Mouse (Mus musculus): ENCODE data around the gene Acsf3. TPM values are rescaled to one million over a fixed set of nuclear protein-coding genes. Genes with fewer than 3 reads are reported as not detected.

Acsf3 gene
- polyA plus RNA-seq (2015; fragmentation: Nextera tagmentation; extraction: Ambion mirVana): 17.8 and 19.3 TPM in 2 replicates

GRCm38 (mm10) chr8:122775285-122776155 is at the start of gene Acsf3:
Gene Acsf3, plus strand, starts transcription at chr8:122775486.
- H3K27ac ChIP-seq (ENCODE audit: low read depth, low read length): peak within 1 kb of the TSS; percentile 69
- peak within 1 kb of the TSS; percentile 97 for H3K4me2 ChIP-seq (ENCODE audit: low read length)
- H3K9ac ChIP-seq (ENCODE audit: low read depth, low read length): peak within 1 kb of the TSS; percentile 95
- 2% methylated on average over 50 of the region's 50 CpGs for WGBS
- no peaks in the 10 kb centered on the region for H3K27me3 ChIP-seq (replicated peaks; ENCODE audit: control insufficient read depth, insufficient read depth, low read length)
- peak within 1 kb of the TSS; percentile 84 for H3K4me3 ChIP-seq (ENCODE audit: low read length)
- H3K4me1 ChIP-seq (ENCODE audit: control insufficient read depth, insufficient read depth, low read depth, low read length): peaks cover 8% of the 10 kb centered on the region
- 0 out of 2 replicates have a peak, but pooled peaks cover 2% of the 10 kb centered on the region for H3K36me3 ChIP-seq (ENCODE audit: control insufficient read depth, insufficient read depth, low read length)
- peak; percentile 80 for ATAC-seq
- H3K9me3 ChIP-seq (ENCODE audit: control insufficient read depth, low read length): no peaks in the 10 kb centered on the region

- WGBS: 64% methylated on average over 2 of the region's 2 CpGs
These were observed 48.5 kb upstream of the Acsf3 start for GRCm38 (mm10) chr8:122726789-122727188.

GRCm38 (mm10) chr8:122727412-122727811 is 47.9 kb upstream of the Acsf3 start:
- no peak for ATAC-seq
- Histone ChIP-seq H3K4me3 (ENCODE audit: low read length) (no peak overlapping the region), H3K27ac (ENCODE audit: low read depth, low read length) (no peak overlapping the region), H3K4me2 (ENCODE audit: low read length) (no peak overlapping the region), H3K9me3 (ENCODE audit: control insufficient read depth, low read length) (no peaks in the 10 kb centered on the region), H3K36me3 (ENCODE audit: control insufficient read depth, insufficient read depth, low read length) (no peaks in the 10 kb centered on the region), H3K4me1 (ENCODE audit: control insufficient read depth, insufficient read depth, low read depth, low read length) (no peaks in the 10 kb centered on the region), H3K9ac (ENCODE audit: low read depth, low read length) (no peak overlapping the region), H3K27me3 (replicated peaks; ENCODE audit: control insufficient read depth, insufficient read depth, low read length) (no peaks in the 10 kb centered on the region)
- WGBS: 56% methylated on average over 5 of the region's 5 CpGs

More at GRCm38 (mm10) chr8:122726789-122727188, 48.5 kb upstream of the Acsf3 start:
- no peak overlapping the region for H3K9ac ChIP-seq (ENCODE audit: low read depth, low read length)
- H3K27ac ChIP-seq (ENCODE audit: low read depth, low read length): no peak overlapping the region
- no peaks in the 10 kb centered on the region for H3K4me1 ChIP-seq (ENCODE audit: control insufficient read depth, insufficient read depth, low read depth, low read length)
- no peak overlapping the region for H3K4me3 ChIP-seq (ENCODE audit: low read length)
- H3K27me3 ChIP-seq (replicated peaks; ENCODE audit: control insufficient read depth, insufficient read depth, low read length): no peaks in the 10 kb centered on the region
- H3K4me2 ChIP-seq (ENCODE audit: low read length): no peak overlapping the region
- no peaks in the 10 kb centered on the region for H3K9me3 ChIP-seq (ENCODE audit: control insufficient read depth, low read length)
- no peak for ATAC-seq
- no peaks in the 10 kb centered on the region for H3K36me3 ChIP-seq (ENCODE audit: control insufficient read depth, insufficient read depth, low read length)

DNA sequence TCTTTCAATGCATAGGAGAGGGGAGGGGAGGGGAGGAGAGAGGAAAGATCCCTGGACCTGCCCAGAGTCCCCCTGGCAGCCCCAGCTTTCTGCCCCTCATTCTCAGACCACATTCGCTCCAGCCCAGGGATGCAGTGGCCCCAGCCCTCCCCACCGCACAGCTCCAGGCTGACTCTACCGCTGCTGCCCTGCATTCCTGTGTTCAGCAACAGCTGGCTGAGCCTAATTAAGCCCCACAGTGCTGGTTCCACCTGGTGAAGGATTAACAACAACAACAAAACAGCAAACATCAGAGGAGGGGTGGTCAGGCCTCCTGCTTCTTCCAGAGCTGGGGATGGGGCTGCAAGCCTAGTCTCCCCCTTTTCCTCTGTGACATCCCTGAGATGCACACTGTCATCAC is 46.7 kb upstream of the Acsf3 start:
- WGBS: 26% methylated on average over 3 of the region's 3 CpGs
- no peak overlapping the region for H3K27ac ChIP-seq (ENCODE audit: low read depth, low read length)
- peak; percentile 29; the same call in 1 of the 2 replicates for ATAC-seq

DNA sequence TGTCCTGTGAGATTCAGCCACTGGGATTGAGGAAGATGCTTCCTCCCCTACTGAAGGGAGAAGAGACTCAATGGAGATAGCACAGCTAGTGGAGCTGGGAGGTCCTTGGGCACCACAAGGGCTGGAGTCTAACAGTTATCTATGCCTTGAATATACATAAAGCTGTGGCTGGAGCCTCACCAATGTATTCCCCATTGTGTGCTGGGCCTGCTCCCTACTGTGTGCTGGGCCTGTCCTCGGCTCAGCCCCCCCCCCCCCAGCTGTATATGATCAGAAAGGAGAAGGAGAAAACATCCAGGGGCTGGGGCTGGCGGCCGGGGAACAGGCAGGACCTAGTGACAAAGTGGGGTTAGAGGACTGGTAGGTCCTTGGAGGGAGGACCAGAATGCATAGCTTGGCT is 40.2 kb upstream of the Acsf3 start:
- Histone ChIP-seq H3K4me3 (ENCODE audit: low read length) (no peak overlapping the region), H3K9ac (ENCODE audit: low read depth, low read length) (no peak overlapping the region), H3K9me3 (ENCODE audit: control insufficient read depth, low read length) (no peaks in the 10 kb centered on the region), H3K36me3 (ENCODE audit: control insufficient read depth, insufficient read depth, low read length) (no peaks in the 10 kb centered on the region), H3K27me3 (replicated peaks; ENCODE audit: control insufficient read depth, insufficient read depth, low read length) (no peaks in the 10 kb centered on the region), H3K4me1 (ENCODE audit: control insufficient read depth, insufficient read depth, low read depth, low read length) (peaks cover 38% of the 10 kb centered on the region), H3K27ac (ENCODE audit: low read depth, low read length) (peak overlapping the region; percentile 59), H3K4me2 (ENCODE audit: low read length) (no peak overlapping the region)
- WGBS: 46% methylated on average over 3 of the region's 3 CpGs
- no peak for ATAC-seq

More for the DNA sequence above, 46.7 kb upstream of the Acsf3 start:
- no peak overlapping the region for H3K4me3 ChIP-seq (ENCODE audit: low read length)
- H3K36me3 ChIP-seq (ENCODE audit: control insufficient read depth, insufficient read depth, low read length): no peaks in the 10 kb centered on the region
- no peaks in the 10 kb centered on the region; the same call in 1 of the 2 replicates for H3K4me1 ChIP-seq (ENCODE audit: control insufficient read depth, insufficient read depth, low read depth, low read length)
- H3K27me3 ChIP-seq (replicated peaks; ENCODE audit: control insufficient read depth, insufficient read depth, low read length): no peaks in the 10 kb centered on the region
- no peaks in the 10 kb centered on the region for H3K9me3 ChIP-seq (ENCODE audit: control insufficient read depth, low read length)
- no peak overlapping the region for H3K4me2 ChIP-seq (ENCODE audit: low read length)
- no peak overlapping the region for H3K9ac ChIP-seq (ENCODE audit: low read depth, low read length)

DNA sequence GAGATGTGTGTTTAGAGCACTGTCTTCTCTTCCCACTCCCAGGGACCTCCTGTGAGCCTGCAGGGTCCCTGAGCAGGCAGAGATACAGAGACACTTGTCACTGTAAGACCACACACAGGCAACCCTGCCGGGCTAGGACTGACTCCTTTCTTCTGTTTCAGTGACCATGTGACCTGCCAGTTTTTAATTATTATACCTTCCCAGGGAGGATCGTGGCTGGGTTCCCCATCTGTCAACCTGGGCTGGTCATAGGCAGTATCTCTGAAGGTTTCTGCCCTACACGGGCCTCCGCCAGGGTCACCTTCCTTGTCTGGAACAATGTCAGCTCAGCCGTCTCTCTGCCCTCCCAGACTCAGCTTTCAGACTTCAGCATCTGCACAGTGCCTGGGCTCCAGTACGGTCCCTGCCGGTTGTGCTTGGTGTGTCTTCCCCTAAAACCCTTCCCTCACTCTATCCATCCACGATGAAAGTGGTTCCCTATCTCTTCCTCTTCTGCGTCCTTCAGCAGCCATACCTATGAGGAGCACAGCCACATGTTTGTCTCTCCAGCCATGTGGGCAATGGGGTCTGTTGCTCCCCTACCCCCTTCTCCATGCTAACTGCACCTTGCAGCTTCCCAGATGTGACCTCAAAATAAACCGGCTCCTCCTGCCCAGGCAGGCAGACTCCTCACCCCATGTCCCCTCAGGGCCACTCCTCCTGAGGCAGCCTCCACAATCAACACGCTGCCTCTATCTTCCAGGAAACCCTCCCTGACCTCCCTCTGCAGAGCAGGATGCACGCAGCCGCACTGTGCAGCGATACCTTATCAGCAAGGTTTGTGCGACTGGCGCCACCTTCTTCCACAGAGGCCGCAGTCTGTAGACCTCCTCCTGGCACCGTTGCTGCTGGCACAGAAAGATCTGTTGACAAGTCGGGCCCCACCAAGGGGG is 39.5 kb upstream of the Acsf3 start:
- Histone ChIP-seq H3K27ac (ENCODE audit: low read depth, low read length) (peak overlapping the region; percentile 59), H3K36me3 (ENCODE audit: control insufficient read depth, insufficient read depth, low read length) (no peaks in the 10 kb centered on the region), H3K4me2 (ENCODE audit: low read length) (no peak overlapping the region), H3K27me3 (replicated peaks; ENCODE audit: control insufficient read depth, insufficient read depth, low read length) (no peaks in the 10 kb centered on the region), H3K9ac (ENCODE audit: low read depth, low read length) (no peak overlapping the region), H3K9me3 (ENCODE audit: control insufficient read depth, low read length) (no peaks in the 10 kb centered on the region), H3K4me1 (ENCODE audit: control insufficient read depth, insufficient read depth, low read depth, low read length) (peaks cover 40% of the 10 kb centered on the region), H3K4me3 (ENCODE audit: low read length) (no peak overlapping the region)
- WGBS: 40% methylated on average over 19 of the region's 19 CpGs
- no peak for ATAC-seq

DNA sequence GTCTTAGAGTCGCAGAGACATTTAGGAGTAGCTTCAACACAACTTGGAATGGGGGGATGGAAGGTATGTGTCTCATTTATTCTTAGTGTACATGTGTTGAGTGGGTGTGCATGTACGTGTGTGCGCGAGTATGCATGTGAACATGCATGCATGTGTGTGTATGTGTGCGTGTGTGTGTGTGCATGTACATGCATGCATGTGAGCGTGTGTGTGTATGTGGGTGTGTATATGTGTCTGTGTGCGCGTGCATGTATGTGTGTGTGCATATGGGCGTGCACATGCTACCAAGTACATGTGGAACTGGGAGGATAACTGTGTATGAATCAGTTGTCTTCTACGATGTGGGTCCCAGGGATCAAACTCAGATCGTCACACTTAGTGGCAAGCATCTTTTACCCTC is 38.7 kb upstream of the Acsf3 start:
- no peak for ATAC-seq
- WGBS: 89% methylated on average over 11 of the region's 11 CpGs

DNA sequence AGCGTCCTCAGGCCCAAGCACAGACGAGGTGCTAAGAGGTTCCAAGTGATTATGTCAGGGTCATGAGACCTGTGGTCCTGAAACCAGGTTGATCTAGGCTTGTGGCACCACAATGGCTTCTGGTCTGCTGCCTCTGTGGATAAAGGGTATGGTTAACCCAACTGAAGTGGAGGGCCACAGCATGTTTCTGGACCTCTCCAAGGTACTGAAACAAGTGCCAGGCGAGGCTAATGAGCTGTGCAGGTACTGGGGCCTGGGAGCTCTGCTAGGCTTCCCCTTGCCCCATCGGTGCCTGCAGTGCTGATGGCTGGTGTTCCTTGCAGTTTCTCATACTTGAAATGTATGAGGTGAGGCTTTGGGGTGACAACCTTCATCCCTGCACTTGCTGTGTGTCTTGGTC is 38.2 kb upstream of the Acsf3 start:
- 60% methylated on average over 4 of the region's 4 CpGs for WGBS
- Histone ChIP-seq H3K27me3 (replicated peaks; ENCODE audit: control insufficient read depth, insufficient read depth, low read length) (no peaks in the 10 kb centered on the region), H3K9ac (ENCODE audit: low read depth, low read length) (no peak overlapping the region), H3K36me3 (ENCODE audit: control insufficient read depth, insufficient read depth, low read length) (no peaks in the 10 kb centered on the region), H3K9me3 (ENCODE audit: control insufficient read depth, low read length) (no peaks in the 10 kb centered on the region), H3K4me3 (ENCODE audit: low read length) (no peak overlapping the region), H3K4me2 (ENCODE audit: low read length) (no peak overlapping the region), H3K4me1 (ENCODE audit: control insufficient read depth, insufficient read depth, low read depth, low read length) (peaks cover 45% of the 10 kb centered on the region), H3K27ac (ENCODE audit: low read depth, low read length) (peak overlapping the region; percentile 40)
- no peak for ATAC-seq

More for the DNA sequence above, 38.7 kb upstream of the Acsf3 start:
- Histone ChIP-seq H3K4me1 (ENCODE audit: control insufficient read depth, insufficient read depth, low read depth, low read length) (peaks cover 41% of the 10 kb centered on the region), H3K4me2 (ENCODE audit: low read length) (no peak overlapping the region), H3K9me3 (ENCODE audit: control insufficient read depth, low read length) (no peaks in the 10 kb centered on the region), H3K27ac (ENCODE audit: low read depth, low read length) (no peak overlapping the region), H3K36me3 (ENCODE audit: control insufficient read depth, insufficient read depth, low read length) (no peaks in the 10 kb centered on the region), H3K4me3 (ENCODE audit: low read length) (no peak overlapping the region), H3K27me3 (replicated peaks; ENCODE audit: control insufficient read depth, insufficient read depth, low read length) (no peaks in the 10 kb centered on the region), H3K9ac (ENCODE audit: low read depth, low read length) (no peak overlapping the region)

GRCm38 (mm10) chr8:122737886-122738285 is 37.4 kb upstream of the Acsf3 start:
- Histone ChIP-seq H3K4me2 (ENCODE audit: low read length) (no peak overlapping the region), H3K36me3 (ENCODE audit: control insufficient read depth, insufficient read depth, low read length) (no peaks in the 10 kb centered on the region), H3K4me1 (ENCODE audit: control insufficient read depth, insufficient read depth, low read depth, low read length) (peaks cover 53% of the 10 kb centered on the region), H3K9ac (ENCODE audit: low read depth, low read length) (no peak overlapping the region), H3K27me3 (replicated peaks; ENCODE audit: control insufficient read depth, insufficient read depth, low read length) (no peaks in the 10 kb centered on the region), H3K27ac (ENCODE audit: low read depth, low read length) (peak overlapping the region; percentile 40), H3K4me3 (ENCODE audit: low read length) (no peak overlapping the region), H3K9me3 (ENCODE audit: control insufficient read depth, low read length) (no peaks in the 10 kb centered on the region)
- ATAC-seq: peak; percentile 49
- WGBS: 43% methylated on average over 6 of the region's 6 CpGs
